Mouse (Mus musculus): ENCODE measurements at regions not wholly inside any gene's neighbourhood (a gene's known extent, or its start where the extent isn't known, plus 50 kb on each side); places are given as distances from the start of the nearest gene placed in this dataset.

GRCm38 (mm10) chr15:36679577-36679976, 328.0 kb downstream of the Zfp706 start:
- TF ChIP-seq CTCF (IDR thresholded peaks at IDR 0.05; ENCODE audit: borderline replicate concordance, extremely low read depth, insufficient read depth, insufficient read length) (no peak), POLR2A (IDR thresholded peaks at IDR 0.05; ENCODE audit: borderline replicate concordance, extremely low read depth, insufficient read depth, insufficient read length, poor library complexity, severe bottlenecking) (no peak)

Data from brain, embryonic 14.5 days (tissue).